Mouse (Mus musculus): ENCODE data around the gene Hist1h2ap.
"Not testable (repeated sequence)": the region's sequence is repeated elsewhere in the genome, so short reads cannot be mapped to it uniquely, and the experiment has no call there.

The Hist1h2ap gene

DNA sequence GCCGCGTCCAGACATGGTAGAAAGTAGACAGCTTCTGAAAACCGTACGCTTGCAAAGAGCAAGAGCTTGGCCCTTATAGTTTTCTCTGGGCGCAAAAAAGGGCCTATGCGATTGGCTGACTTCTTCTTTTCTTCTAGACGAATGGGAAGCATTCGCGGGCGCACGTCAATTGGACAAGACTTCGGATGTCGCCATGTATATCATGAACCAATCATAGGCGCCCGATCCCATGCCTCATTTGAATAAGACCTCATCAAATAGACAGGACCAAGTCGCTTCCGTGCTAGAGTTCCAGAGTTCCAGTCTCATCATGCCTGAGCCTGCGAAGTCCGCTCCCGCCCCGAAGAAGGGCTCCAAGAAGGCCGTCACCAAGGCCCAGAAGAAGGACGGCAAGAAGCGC is at the start of gene Hist1h2ap, which contains the start of gene Hist1h2br:
Gene Hist1h2ap, minus strand, starts transcription at position 47 of the 400 bp plus-strand sequence.
Gene Hist1h2br, plus strand, starts transcription at position 283 of the 400 bp plus-strand sequence.
- not testable (repeated sequence) for DNase-seq (ENCODE audit: low spot score in 2 of 2)

DNA sequence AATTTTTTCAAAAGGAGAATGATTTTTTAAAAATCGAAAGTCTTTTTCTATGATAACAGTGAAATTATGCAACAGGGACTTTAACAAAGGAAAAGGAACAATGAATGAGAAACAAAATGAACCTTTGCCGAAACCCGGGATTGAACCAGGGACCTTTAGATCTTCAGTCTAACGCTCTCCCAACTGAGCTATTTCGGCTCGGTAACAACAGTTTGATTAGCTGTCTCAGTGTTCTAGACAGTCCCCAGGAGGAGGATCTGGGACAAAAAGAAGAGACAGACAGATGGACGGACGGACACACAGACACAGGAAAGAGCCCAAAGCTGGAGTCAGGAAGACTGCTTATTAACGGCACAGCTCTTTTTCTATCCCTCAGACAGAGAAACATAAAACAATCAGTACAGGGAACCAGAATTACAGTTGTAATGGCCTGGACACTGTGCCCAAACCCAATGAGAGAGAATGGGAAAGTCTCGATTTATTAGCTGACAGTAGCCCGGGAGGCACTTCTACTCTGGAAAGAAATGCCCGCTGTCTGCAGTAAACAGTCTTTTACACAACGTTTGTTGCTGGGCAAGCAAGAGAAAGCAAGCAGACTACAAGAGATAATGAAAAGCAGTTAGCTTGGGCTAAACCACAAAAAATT is 49.6 kb upstream of the Hist1h2ap start:
- DNase-seq (ENCODE audit: low spot score in 2 of 2), result peak in 1 of 2 experiments; percentile 3

DNA sequence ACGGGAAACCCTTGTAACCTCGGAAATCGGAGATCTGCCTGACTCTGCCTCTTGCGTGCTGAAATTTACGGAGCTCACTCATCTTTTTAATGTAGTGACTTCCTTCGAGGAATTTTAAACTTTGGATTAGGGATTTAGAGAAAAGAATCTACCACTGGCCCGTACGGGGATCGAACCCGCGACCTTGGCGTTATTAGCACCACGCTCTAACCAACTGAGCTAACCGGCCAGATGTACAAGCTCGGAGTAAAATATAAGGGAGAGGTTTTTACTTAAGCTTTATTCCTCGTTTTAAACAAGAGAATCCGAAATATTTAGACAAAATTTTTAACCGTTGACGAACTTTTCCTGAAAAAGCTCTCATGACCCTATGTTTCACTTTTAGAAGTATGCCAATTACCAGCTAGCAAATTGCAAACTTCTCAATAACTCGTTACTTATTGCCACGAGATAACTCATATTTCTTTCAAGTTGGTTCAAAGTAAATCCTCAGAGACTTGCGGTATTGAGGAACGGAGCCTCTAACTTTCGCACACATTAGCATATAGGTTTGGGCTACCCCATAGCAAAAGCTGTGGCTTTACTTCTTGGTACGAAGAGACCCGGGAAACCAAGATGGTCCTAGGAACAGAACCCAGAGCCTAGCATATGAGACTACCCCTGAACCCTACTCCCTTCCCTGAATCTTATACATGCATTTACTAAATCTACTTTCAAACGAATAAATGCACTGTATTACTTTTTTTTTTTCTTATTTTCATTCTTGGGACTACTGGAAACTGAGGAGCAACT is 48.8 kb upstream of the Hist1h2ap start:
- peak in 1 of 2 experiments; percentile 6 for DNase-seq (ENCODE audit: low spot score in 2 of 2)

DNA sequence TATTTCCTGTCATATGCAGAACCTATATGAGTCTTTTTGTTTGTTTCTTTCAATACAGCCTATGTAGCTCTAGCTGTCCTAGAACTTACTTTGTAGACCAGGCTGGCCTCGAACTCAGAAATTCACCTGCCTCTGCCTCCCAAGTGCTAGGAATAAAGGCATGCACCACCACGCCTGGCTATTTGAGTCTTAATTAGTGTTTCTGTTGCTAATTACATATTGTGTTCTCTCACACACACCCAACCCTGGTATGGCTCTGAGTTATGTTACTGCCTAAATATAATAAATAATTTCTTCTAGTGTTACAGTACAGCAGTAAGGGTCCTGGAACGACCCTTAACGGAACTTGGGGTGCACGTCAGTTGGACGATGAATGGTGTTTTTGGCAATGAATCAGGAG is 47.4 kb upstream of the Hist1h2ap start:
- DNase-seq (ENCODE audit: low spot score in 2 of 2), result no peak

DNA sequence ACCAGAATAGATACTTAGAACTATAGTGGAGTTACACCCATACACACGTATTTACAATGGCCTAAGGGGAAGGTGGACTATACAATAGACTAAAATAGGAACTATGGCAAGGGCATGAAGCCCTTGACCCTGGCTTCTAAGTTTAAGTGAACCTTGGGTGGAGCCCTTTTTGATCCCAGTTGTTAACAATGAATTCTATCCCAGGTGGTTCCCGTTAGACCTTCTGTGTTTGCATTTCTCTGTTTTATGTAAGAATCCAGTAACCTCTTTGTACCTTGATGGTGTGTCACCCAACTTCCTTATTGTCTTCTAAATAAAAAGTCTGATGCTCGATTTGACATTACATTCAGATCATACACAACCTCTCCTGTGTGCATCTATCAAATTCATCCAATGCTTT is 32.2 kb upstream of the Hist1h2ap start:
- DNase-seq (ENCODE audit: low spot score in 2 of 2), result not testable (repeated sequence)

DNA sequence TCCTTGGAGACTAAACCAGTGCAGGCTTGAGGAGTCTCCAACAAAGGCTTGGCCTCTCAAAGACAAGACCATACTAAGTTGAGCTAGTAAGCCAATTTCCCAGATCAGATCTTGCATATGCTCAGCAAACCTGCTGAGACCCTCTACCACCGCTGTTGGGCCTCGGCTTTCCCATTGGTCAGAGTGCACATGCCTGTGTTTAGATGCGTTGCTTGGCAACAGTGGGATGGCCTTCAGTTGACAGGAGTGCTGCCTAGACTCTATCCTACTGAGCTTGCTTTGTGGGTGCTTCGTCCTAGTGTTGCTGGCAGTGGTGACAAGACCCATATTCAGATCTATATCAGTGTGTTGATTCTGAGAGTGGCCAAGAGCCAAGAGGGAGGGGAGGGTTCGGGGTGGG is 28.3 kb upstream of the Hist1h2ap start:
- no peak for DNase-seq (ENCODE audit: low spot score in 2 of 2)

- DNase-seq (ENCODE audit: low spot score in 2 of 2), result peak in 1 of 2 experiments; percentile 2
Measured at GRCm38 (mm10) chr13:21855698-21856162, 22.4 kb upstream of the Hist1h2ap start.

- DNase-seq (ENCODE audit: low spot score in 2 of 2), result peak; percentile 46 to 71
Measured at GRCm38 (mm10) chr13:21855146-21855545, 21.8 kb upstream of the Hist1h2ap start.

DNA sequence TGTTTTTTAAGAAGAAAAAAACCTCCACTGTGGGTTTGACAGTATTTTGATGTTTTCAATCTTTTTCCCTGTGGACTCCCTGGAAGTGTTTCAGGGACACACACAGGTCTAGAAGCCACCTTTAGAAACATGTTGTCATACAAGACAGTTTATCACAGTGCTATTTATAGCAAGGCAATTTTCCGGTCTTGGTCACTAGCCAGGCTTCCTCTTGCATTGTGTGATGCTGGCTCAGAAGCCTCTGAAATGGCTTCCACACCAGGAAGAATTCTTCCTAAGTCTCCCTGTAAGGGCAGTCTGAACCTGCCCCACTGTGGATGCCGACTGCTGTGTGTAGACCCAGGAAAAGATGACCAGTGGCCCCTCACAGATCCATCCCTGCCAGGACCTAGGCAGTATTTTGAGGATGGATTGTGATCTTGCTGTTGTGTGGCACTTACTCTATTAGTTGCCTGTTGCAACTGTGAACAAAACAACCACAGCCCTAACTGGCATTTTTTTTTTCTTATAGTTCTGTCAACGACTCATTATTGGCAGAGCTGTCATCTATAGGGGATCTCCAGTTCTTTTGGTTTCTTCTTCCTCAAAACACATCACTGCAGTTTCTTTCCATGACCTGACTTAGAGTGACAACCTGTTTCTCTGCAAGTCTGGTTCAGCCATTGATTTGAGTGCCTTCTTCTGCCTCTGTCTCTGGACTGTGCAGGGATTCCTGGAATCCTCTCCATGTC is 19.1 kb upstream of the Hist1h2ap start:
- no peak for DNase-seq (ENCODE audit: low spot score in 2 of 2)

- not testable (repeated sequence) for DNase-seq (ENCODE audit: low spot score in 2 of 2)
Measured at GRCm38 (mm10) chr13:21850696-21851095, 17.4 kb upstream of the Hist1h2ap start.

- no peak for DNase-seq (ENCODE audit: low spot score in 2 of 2)
Measured at GRCm38 (mm10) chr13:21847883-21848282, 14.6 kb upstream of the Hist1h2ap start.

DNA sequence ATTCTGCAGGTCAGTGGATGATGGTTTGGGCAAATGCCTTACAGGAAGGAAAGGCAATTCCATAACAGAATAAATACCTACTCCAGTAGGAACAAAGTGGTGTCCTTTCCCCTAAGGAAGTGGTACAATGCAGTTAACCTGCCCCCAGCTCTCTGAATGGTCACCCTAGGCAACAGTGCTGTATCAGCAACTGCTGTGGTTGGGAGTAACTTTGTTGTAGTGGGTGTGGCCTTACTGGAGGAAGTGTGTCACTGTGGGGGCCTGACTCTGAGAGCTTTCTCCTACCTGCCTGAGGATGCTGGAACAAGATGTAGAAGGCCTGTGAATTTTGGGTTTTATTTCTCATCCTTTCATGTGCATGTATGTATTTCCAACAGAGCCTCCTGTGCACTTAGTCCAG is 13.0 kb upstream of the Hist1h2ap start:
- not testable (repeated sequence) for DNase-seq (ENCODE audit: low spot score in 2 of 2)

GRCm38 (mm10) chr13:21840508-21840907 is 7.2 kb upstream of the Hist1h2ap start:
- DNase-seq (ENCODE audit: low spot score in 2 of 2), result not testable (repeated sequence)

DNA sequence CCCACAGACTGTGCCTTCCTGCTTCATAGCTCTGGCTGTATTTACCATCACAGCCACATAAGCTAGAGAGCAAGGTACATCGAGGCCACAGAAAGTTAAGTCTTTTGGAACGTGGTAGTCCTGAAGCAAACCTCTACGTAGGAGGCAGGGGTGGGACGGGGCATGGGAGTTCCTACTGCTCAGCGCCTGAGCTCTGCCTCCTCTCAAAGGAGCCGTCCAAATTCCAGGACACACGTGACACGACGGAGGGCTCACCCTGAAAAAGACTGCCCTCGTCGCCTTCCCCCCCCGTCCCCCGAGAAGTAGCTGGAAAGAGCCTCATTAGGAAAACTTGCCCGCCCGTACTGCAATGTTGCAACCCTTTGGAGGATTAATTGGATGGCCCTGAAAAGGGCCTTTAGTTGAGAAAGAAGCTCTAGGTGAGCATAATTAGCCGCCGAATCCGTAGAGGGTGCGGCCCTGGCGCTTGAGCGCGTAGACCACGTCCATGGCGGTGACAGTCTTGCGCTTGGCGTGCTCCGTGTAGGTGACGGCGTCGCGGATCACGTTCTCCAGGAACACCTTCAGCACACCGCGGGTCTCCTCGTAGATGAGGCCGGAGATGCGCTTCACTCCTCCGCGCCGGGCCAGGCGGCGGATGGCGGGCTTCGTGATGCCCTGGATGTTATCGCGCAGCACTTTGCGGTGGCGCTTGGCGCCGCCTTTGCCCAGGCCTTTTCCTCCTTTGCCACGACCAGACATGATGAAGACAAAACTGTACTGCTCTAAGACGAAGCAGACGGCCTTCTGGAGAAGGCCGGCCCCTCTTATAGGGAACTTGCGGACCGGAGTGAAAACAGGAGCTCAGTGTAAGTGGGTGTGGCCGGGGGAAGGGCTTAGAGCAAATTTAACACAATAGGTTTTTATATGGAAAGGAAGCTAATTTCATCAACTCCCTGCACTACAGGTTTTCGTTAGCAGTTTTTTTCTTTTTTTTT is 1.6 kb downstream of the Hist1h2ap start, which contains the start of gene Hist1h4n:
Gene Hist1h4n, minus strand, starts transcription at position 779 of the 977 bp plus-strand sequence.
- DNase-seq (ENCODE audit: low spot score in 2 of 2), result peak; percentile 23 to 31

DNA sequence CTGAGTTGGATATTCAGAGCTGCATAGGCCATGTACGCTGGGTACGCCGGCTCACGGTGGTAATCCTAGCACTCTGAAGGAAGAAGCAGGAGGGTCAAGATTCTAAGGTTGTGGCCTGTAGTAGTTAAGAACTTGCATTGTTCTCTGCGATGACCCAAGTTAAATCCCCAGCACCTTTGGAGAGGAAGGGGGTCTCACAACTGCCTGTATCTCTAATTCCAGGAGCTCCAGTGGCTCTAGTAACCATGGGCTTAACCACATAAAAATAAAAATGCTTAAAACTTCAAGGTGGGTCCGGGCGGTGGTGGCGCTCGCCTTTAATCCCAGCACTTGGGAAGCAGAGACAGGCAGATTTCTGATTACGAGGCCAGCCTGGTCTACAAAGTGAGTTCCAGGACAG is 3.0 kb downstream of the Hist1h2ap start:
- no peak for DNase-seq (ENCODE audit: low spot score in 2 of 2)

DNA sequence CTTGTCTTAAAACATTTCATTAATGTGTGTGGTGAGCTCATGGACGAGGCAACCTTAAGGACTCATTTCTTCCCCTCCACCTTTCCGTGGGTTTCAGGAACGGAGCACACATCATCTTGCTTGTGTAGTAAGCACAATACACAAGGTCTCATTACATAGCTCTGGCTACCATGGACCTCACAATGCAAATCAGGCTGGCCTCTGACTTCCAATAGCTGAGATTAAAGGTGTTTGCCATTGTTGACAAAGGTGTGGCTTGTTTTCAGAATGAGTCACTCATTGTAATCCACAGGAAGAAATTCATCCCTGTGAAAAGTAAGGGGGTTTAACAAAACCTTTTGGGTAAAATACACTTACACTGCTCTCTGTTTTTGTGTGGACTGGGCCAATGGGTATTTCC is 4.8 kb downstream of the Hist1h2ap start:
- DNase-seq (ENCODE audit: low spot score in 2 of 2), result no peak

GRCm38 (mm10) chr13:21820082-21820890 is 13.0 kb downstream of the Hist1h2ap start:
- DNase-seq (ENCODE audit: low spot score in 2 of 2), result not testable (repeated sequence)

GRCm38 (mm10) chr13:21812092-21812491 is 21.2 kb downstream of the Hist1h2ap start:
- DNase-seq (ENCODE audit: low spot score in 2 of 2), result not testable (repeated sequence)

GRCm38 (mm10) chr13:21811539-21811938 is 21.8 kb downstream of the Hist1h2ap start, which contains the start of gene Hist1h4m:
Gene Hist1h4m, plus strand, starts transcription at chr13:21811746.
- DNase-seq (ENCODE audit: low spot score in 2 of 2), result peak in 1 of 2 experiments; percentile 44

- not testable (repeated sequence) for DNase-seq (ENCODE audit: low spot score in 2 of 2)
Measured at GRCm38 (mm10) chr13:21811074-21811473, 22.2 kb downstream of the Hist1h2ap start.
